Mouse (Mus musculus) Muller cell, postnatal 12 days (primary cell): Measurements from ENCODE around the gene Csde1.

Experiments used
- DNase-seq: peaks from one replicate; pipeline ENCODE4 v3.0.0-alpha.2; 2015; ENCODE audit errors: inconsistent ontology term

Csde1 gene

GRCm38 (mm10) chr3:103020249-103020942 is at the start of gene Csde1:
Gene Csde1, plus strand, starts transcription at chr3:103020426.
- peak; percentile 98 for DNase-seq

GRCm38 (mm10) chr3:102970508-102970907 is 49.7 kb upstream of the Csde1 start:
- peak; percentile 76 for DNase-seq

GRCm38 (mm10) chr3:102976906-102977305 is 43.3 kb upstream of the Csde1 start:
- DNase-seq: no peak

- DNase-seq: no peak
Observed at GRCm38 (mm10) chr3:102979550-102980348, 40.5 kb upstream of the Csde1 start.

GRCm38 (mm10) chr3:102980349-102980736 is 39.9 kb upstream of the Csde1 start:
- no peak for DNase-seq

- DNase-seq: no peak
Observed at GRCm38 (mm10) chr3:102991041-102991440, 29.2 kb upstream of the Csde1 start.

GRCm38 (mm10) chr3:102992936-102993335 is 27.3 kb upstream of the Csde1 start:
- peak; percentile 83 for DNase-seq

- DNase-seq: no peak
Observed at GRCm38 (mm10) chr3:102995233-102995604, 25.0 kb upstream of the Csde1 start.

- peak; percentile 91 for DNase-seq
Observed at GRCm38 (mm10) chr3:102995605-102996321, 24.5 kb upstream of the Csde1 start, which contains the start of gene Sike1. Gene Sike1, plus strand, starts transcription at chr3:102995708.

- no peak for DNase-seq
Observed at GRCm38 (mm10) chr3:102997036-102997435, 23.2 kb upstream of the Csde1 start.

GRCm38 (mm10) chr3:102997591-102997990 is 22.6 kb upstream of the Csde1 start:
- no peak for DNase-seq

GRCm38 (mm10) chr3:103001595-103001994 is 18.6 kb upstream of the Csde1 start:
- DNase-seq: no peak

GRCm38 (mm10) chr3:103017350-103017749 is 2.9 kb upstream of the Csde1 start:
- DNase-seq: peak; percentile 12

GRCm38 (mm10) chr3:103019462-103019861 is 764 bp upstream of the Csde1 start:
- no peak for DNase-seq

- peak; percentile 95 for DNase-seq
Observed at GRCm38 (mm10) chr3:103020943-103021638, 865 bp downstream of the Csde1 start.

GRCm38 (mm10) chr3:103026174-103026573 is 5.9 kb downstream of the Csde1 start:
- DNase-seq: no peak

GRCm38 (mm10) chr3:103040285-103040684 is 20.1 kb downstream of the Csde1 start:
- no peak for DNase-seq

- DNase-seq: no peak
Observed at GRCm38 (mm10) chr3:103040861-103041379, 20.7 kb downstream of the Csde1 start.

- no peak for DNase-seq
Observed at GRCm38 (mm10) chr3:103056016-103056595, 35.9 kb downstream of the Csde1 start.

- DNase-seq: no peak
Observed at GRCm38 (mm10) chr3:103057752-103058151, 37.5 kb downstream of the Csde1 start.
